18 mouse cellular contexts compared by ENCODE assay signal in genomic region chr16:21404631-21405030, GRCm38 (mm10). TPM values are rescaled to one million over a fixed set of nuclear protein-coding genes. Genes with fewer than 3 reads are reported as not detected.
A peak's percentile ranks its signal among the peaks of the same experiment; 100 is the strongest.
DNase-seq lines count a peak whose midpoint lies in the region; ATAC-seq and TF ChIP-seq lines count a peak whose summit lies in the region.
"Had no signal": no experiment of that assay in that cellular context is flagged by ENCODE, and none has a peak within 500 bp of the region (broad histone marks: within the 10 kb centered on the region; RNA-seq: fewer than 3 reads in every experiment).

No protein-coding gene starts in this region.

- peaks cover 33% of the 10 kb centered on the region for H3K4me1 ChIP-seq in heart, embryonic 13.5 days
- peaks cover 9% of the 10 kb centered on the region for H3K4me1 ChIP-seq in kidney, embryonic 16.5 days (ENCODE audit: insufficient read depth, low read length)
- peaks cover 9% of the 10 kb centered on the region; the same call in 1 of the 2 replicates for H3K4me1 ChIP-seq in neural tube, embryonic 11.5 days (ENCODE audit: control insufficient read depth, insufficient read depth, low read length)
- no peaks in the 10 kb centered on the region for H3K4me1 ChIP-seq in stomach, postnatal 0 days (replicated peaks; ENCODE audit: control insufficient read depth, insufficient read depth)

- no peak for TF ChIP-seq EP300 in stomach, postnatal 0 days (optimal IDR thresholded peaks at IDR 0.05)

- H3K4me3 ChIP-seq in heart, embryonic 13.5 days, result no peak overlapping the region
- H3K4me3 ChIP-seq in kidney, embryonic 16.5 days (ENCODE audit: low read length), result no peak overlapping the region
- no peak overlapping the region for H3K4me3 ChIP-seq in neural tube, embryonic 11.5 days (ENCODE audit: low read depth, low read length)
- no peak overlapping the region for H3K4me3 ChIP-seq in stomach, postnatal 0 days (ENCODE audit: low read depth, low read length)
- H3K4me3 ChIP-seq: forebrain, embryonic 12.5 days; hindbrain, embryonic 12.5 days; lung, embryonic 15.5 days; neural tube, embryonic 15.5 days had no signal

- H3K36me3 ChIP-seq in heart, embryonic 13.5 days, result no peaks in the 10 kb centered on the region
- H3K36me3 ChIP-seq in kidney, embryonic 16.5 days (ENCODE audit: insufficient read depth, low read length), result no peaks in the 10 kb centered on the region
- no peaks in the 10 kb centered on the region for H3K36me3 ChIP-seq in neural tube, embryonic 11.5 days (ENCODE audit: control insufficient read depth, insufficient read depth, low read length)
- H3K36me3 ChIP-seq in stomach, postnatal 0 days (ENCODE audit: control insufficient read depth, insufficient read depth, low read length), result no peaks in the 10 kb centered on the region
- H3K36me3 ChIP-seq: forebrain, embryonic 12.5 days; hindbrain, embryonic 12.5 days; lung, embryonic 15.5 days; neural tube, embryonic 15.5 days had no signal

- no peak overlapping the region for H3K4me2 ChIP-seq in heart, embryonic 13.5 days
- no peak overlapping the region for H3K4me2 ChIP-seq in kidney, embryonic 16.5 days (replicated peaks; ENCODE audit: low read depth, low read length)
- H3K4me2 ChIP-seq in neural tube, embryonic 11.5 days (ENCODE audit: low read depth), result no peak overlapping the region
- H3K4me2 ChIP-seq in stomach, postnatal 0 days (replicated peaks; ENCODE audit: low read depth), result no peak overlapping the region
- H3K4me2 ChIP-seq: forebrain, embryonic 12.5 days; hindbrain, embryonic 12.5 days; lung, embryonic 15.5 days; midbrain, embryonic 11.5 days; neural tube, embryonic 15.5 days had no signal

- H3K27ac ChIP-seq in heart, embryonic 13.5 days (replicated peaks), result peak overlapping the region; percentile 42; the same call in 1 of the 2 replicates
- H3K27ac ChIP-seq in kidney, embryonic 16.5 days (ENCODE audit: low read length), result no peak overlapping the region
- peak overlapping the region; percentile 60; the same call in 1 of the 2 replicates for H3K27ac ChIP-seq in neural tube, embryonic 11.5 days (ENCODE audit: low read depth, low read length)
- peak overlapping the region; percentile 18; the same call in 1 of the 2 replicates for H3K27ac ChIP-seq in stomach, postnatal 0 days (replicated peaks)
- H3K27ac ChIP-seq: liver, embryonic 14.5 days; lung, embryonic 15.5 days; macrophage; neural tube, embryonic 15.5 days had no signal

- ATAC-seq in heart, embryonic 13.5 days (ENCODE audit: extremely low read depth, insufficient number of reproducible peaks, low FRiP score, low TSS enrichment), result no peak
- no peak for ATAC-seq in kidney, embryonic 16.5 days (ENCODE audit: low FRiP score, low TSS enrichment)
- no peak for ATAC-seq in neural tube, embryonic 11.5 days (ENCODE audit: insufficient read depth, low FRiP score, low TSS enrichment)
- no peak for ATAC-seq in stomach, postnatal 0 days (ENCODE audit: low FRiP score, low TSS enrichment)
- no peak for ATAC-seq in CD4-positive, CD25-positive, alpha-beta regulatory T cell, adult 4 months

- no peak overlapping the region for H3K9ac ChIP-seq in heart, embryonic 13.5 days
- no peak overlapping the region for H3K9ac ChIP-seq in kidney, embryonic 16.5 days (replicated peaks; ENCODE audit: low read length)
- no peak overlapping the region for H3K9ac ChIP-seq in neural tube, embryonic 11.5 days (ENCODE audit: low read length)
- no peak overlapping the region for H3K9ac ChIP-seq in stomach, postnatal 0 days (ENCODE audit: low read length)
- H3K9ac ChIP-seq: forebrain, embryonic 12.5 days; liver, embryonic 14.5 days; lung, embryonic 15.5 days; neural tube, embryonic 15.5 days had no signal

- DNase-seq in heart, adult 9 months (ENCODE audit: low spot score in 2 of 2), result no peak
- peak; percentile 22 for DNase-seq in kidney, adult 18-20 months
- no peak for DNase-seq in neural tube, embryonic 11.5 days (ENCODE audit: low spot score)
- no peak for DNase-seq in neural tube, embryonic 10.5 days (ENCODE audit: extremely low spot score, low spot score)
- DNase-seq in stomach, postnatal 0 days (ENCODE audit: low spot score), result no peak
- DNase-seq: adrenal gland, adult 2 months; cerebellum, adult 9-10 months; thymus, postnatal 4 days had no signal

- TF ChIP-seq CTCF in stomach, postnatal 0 days (IDR thresholded peaks at IDR 0.05; ENCODE audit: low read depth), result no peak

- no peaks in the 10 kb centered on the region for H3K9me3 ChIP-seq in heart, embryonic 13.5 days
- no peaks in the 10 kb centered on the region for H3K9me3 ChIP-seq in kidney, embryonic 16.5 days (ENCODE audit: low read length)
- no peaks in the 10 kb centered on the region for H3K9me3 ChIP-seq in neural tube, embryonic 11.5 days (ENCODE audit: control insufficient read depth, low read length)
- no peaks in the 10 kb centered on the region for H3K9me3 ChIP-seq in stomach, postnatal 0 days (ENCODE audit: control insufficient read depth, low read length)
- H3K9me3 ChIP-seq: forebrain, embryonic 12.5 days; hindbrain, embryonic 12.5 days; lung, embryonic 15.5 days; neural tube, embryonic 15.5 days had no signal

- H3K27me3 ChIP-seq in heart, embryonic 13.5 days (replicated peaks), result 0 out of 2 replicates have a peak, but pooled peaks cover 4% of the 10 kb centered on the region
- no peaks in the 10 kb centered on the region for H3K27me3 ChIP-seq in kidney, embryonic 16.5 days (ENCODE audit: insufficient read depth, low read length)
- H3K27me3 ChIP-seq in neural tube, embryonic 11.5 days (ENCODE audit: control insufficient read depth, insufficient read depth, low read length), result no peaks in the 10 kb centered on the region
- H3K27me3 ChIP-seq in stomach, postnatal 0 days (ENCODE audit: control insufficient read depth, insufficient read depth, low read length), result no peaks in the 10 kb centered on the region
- H3K27me3 ChIP-seq: hindbrain, embryonic 12.5 days; lung, embryonic 15.5 days; neural tube, embryonic 15.5 days had no signal

- WGBS in heart, embryonic 13.5 days, result 68% methylated on average over 5 of the region's 5 CpGs
- 55% methylated on average over 5 of the region's 5 CpGs for WGBS in kidney, embryonic 16.5 days
- 48% methylated on average over 5 of the region's 5 CpGs for WGBS in neural tube, embryonic 11.5 days
- 59% methylated on average over 5 of the region's 5 CpGs for WGBS in stomach, postnatal 0 days

RNA-seq across cellular contexts. Expression of gene Vps8, which starts 18.3 kb away (rescaled TPM):
- polyA plus RNA-seq in heart, embryonic 13.5 days (2015; fragmentation: Nextera tagmentation; extraction: Ambion mirVana), result 18.9 and 21.1 TPM in 2 replicates
- 21.6 and 25.6 TPM in 2 replicates for polyA plus RNA-seq in kidney, embryonic 16.5 days (2015; fragmentation: Nextera tagmentation; extraction: Ambion mirVana)
- 27.4 and 30.8 TPM in 2 replicates for polyA plus RNA-seq in neural tube, embryonic 11.5 days (2014; fragmentation: Nextera tagmentation; extraction: Ambion mirVana)
- polyA plus RNA-seq in stomach, postnatal 0 days (2015; fragmentation: Nextera tagmentation; extraction: Ambion mirVana), result 7.0 and 8.2 TPM in 2 replicates
- polyA plus RNA-seq in CD4-positive, CD25-positive, alpha-beta regulatory T cell, adult 4 months (2017; shearing (Covaris generic)), result 10 to 100 TPM; 11.7 to 21.9 TPM
